Mouse (Mus musculus) testis, adult 2 months (tissue): ENCODE data around the gene Zfp383.

ENCODE experiments used
- CTCF ChIP-seq: fragments of 200-500 bp; IDR thresholded peaks from 2 replicates; pipeline ENCODE4 v1.5.1; 2012; ENCODE audit warnings: low read depth, mild to moderate bottlenecking, inconsistent platforms, low read length, moderate library complexity; ENCODE audit not compliant: control insufficient read depth, insufficient read depth, insufficient replicate concordance
- POLR2A ChIP-seq: fragments of 200-500 bp; IDR thresholded peaks from 2 replicates; pipeline ENCODE4 v1.6.1; 2012; ENCODE audit warnings: low read depth, mild to moderate bottlenecking, inconsistent platforms, low read length, moderate library complexity; ENCODE audit not compliant: control insufficient read depth

- TF ChIP-seq POLR2A (no peak), CTCF (no peak)
Observed at GRCm38 (mm10) chr7:29943720-29944119, 35.7 kb downstream of the Zfp383 start.
